Comparison of ENCODE assay signal across 8 mouse cellular contexts in the genomic region with DNA sequence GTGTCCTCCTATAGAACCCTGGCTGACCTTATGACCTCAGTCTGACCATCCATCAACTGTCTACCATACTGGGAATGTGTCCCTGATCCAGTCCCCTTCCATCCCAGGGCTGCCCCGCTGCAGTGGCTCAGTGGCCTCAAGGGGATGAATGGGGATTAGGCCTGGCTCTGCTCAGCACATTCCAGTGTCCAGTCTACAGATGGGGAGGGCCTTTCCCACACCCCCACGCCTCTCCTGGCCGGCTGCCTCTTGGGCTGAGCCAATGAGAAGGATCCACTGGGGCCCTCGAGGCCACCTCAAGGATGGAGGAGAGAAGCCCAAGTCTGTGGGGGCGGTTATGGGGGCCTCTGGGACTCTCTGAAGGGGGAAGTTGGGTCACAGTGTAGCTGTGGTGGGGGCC. TPM values are rescaled to one million over a fixed set of nuclear protein-coding genes. Genes with fewer than 3 reads are reported as not detected.
DNase-seq lines count a peak whose midpoint lies in the region; ATAC-seq and TF ChIP-seq lines count a peak whose summit lies in the region.

No protein-coding gene starts in this region.

- H3K4me3 ChIP-seq in heart, embryonic 13.5 days, result no peak overlapping the region
- H3K4me3 ChIP-seq in stomach, postnatal 0 days (ENCODE audit: low read depth, low read length), result no peak overlapping the region

- peaks cover 18% of the 10 kb centered on the region for H3K4me1 ChIP-seq in heart, embryonic 13.5 days
- H3K4me1 ChIP-seq in stomach, postnatal 0 days (replicated peaks; ENCODE audit: control insufficient read depth, insufficient read depth), result no peaks in the 10 kb centered on the region

- ATAC-seq in heart, embryonic 13.5 days (ENCODE audit: extremely low read depth, insufficient number of reproducible peaks, low FRiP score, low TSS enrichment), result no peak; the same call in 1 of the 2 replicates
- peak; percentile 71 for ATAC-seq in stomach, postnatal 0 days (ENCODE audit: low FRiP score, low TSS enrichment)

- H3K9me3 ChIP-seq in heart, embryonic 13.5 days, result no peaks in the 10 kb centered on the region
- no peaks in the 10 kb centered on the region for H3K9me3 ChIP-seq in stomach, postnatal 0 days (ENCODE audit: control insufficient read depth, low read length)

- no peak for TF ChIP-seq EP300 in stomach, postnatal 0 days (optimal IDR thresholded peaks at IDR 0.05)

- WGBS in heart, embryonic 13.5 days, result 44% methylated on average over 5 of the region's 5 CpGs
- 24% methylated on average over 5 of the region's 5 CpGs for WGBS in stomach, postnatal 0 days

- TF ChIP-seq CTCF in stomach, postnatal 0 days (IDR thresholded peaks at IDR 0.05; ENCODE audit: low read depth), result 0 out of 2 replicates have a peak, but pooled peaks have one; percentile 8

- H3K9ac ChIP-seq in heart, embryonic 13.5 days, result no peak overlapping the region
- no peak overlapping the region for H3K9ac ChIP-seq in stomach, postnatal 0 days (ENCODE audit: low read length)

- no peaks in the 10 kb centered on the region for H3K36me3 ChIP-seq in heart, embryonic 13.5 days
- H3K36me3 ChIP-seq in stomach, postnatal 0 days (ENCODE audit: control insufficient read depth, insufficient read depth, low read length), result no peaks in the 10 kb centered on the region

- peak overlapping the region; percentile 48 for H3K27ac ChIP-seq in heart, embryonic 13.5 days (replicated peaks)
- H3K27ac ChIP-seq in stomach, postnatal 0 days (replicated peaks), result no peak overlapping the region; the same call in 1 of the 2 replicates

- DNase-seq in frontal cortex, postnatal 14 days (ENCODE audit: low spot score in 2 of 2), result peak; percentile 35 to 47
- no peak for DNase-seq in frontal cortex, postnatal 25 days (ENCODE audit: low spot score in 2 of 2)
- DNase-seq in urinary bladder, postnatal 14 days (ENCODE audit: low spot score), result peak; percentile 68
- no peak for DNase-seq in urinary bladder, adult 18-20 months (ENCODE audit: low spot score in 2 of 2)
- DNase-seq in layer of hippocampus, postnatal 14 days (ENCODE audit: low spot score in 2 of 2), result peak; percentile 44 to 61
- peak; percentile 37 for DNase-seq in stomach, postnatal 0 days (ENCODE audit: low spot score)
- DNase-seq in natural killer cell, adult 2 months (ENCODE audit: low spot score in 2 of 2), result no peak

- H3K4me2 ChIP-seq in heart, embryonic 13.5 days, result no peak overlapping the region
- no peak overlapping the region for H3K4me2 ChIP-seq in stomach, postnatal 0 days (replicated peaks; ENCODE audit: low read depth)

- peaks cover 12% of the 10 kb centered on the region for H3K27me3 ChIP-seq in heart, embryonic 13.5 days (replicated peaks)
- H3K27me3 ChIP-seq in stomach, postnatal 0 days (ENCODE audit: control insufficient read depth, insufficient read depth, low read length), result no peaks in the 10 kb centered on the region

RNA-seq across cellular contexts. Expression of a gene that starts 0.6 kb away (rescaled TPM):
- not detected in 2 replicates for polyA plus RNA-seq in heart, embryonic 13.5 days (2015; fragmentation: Nextera tagmentation; extraction: Ambion mirVana)
- not detected for total RNA-seq in layer of hippocampus, postnatal 14 days (2021)
- 0.17 TPM in 2 replicates for polyA plus RNA-seq in stomach, postnatal 0 days (2015; fragmentation: Nextera tagmentation; extraction: Ambion mirVana)

RNA-seq across cellular contexts. Expression of a gene that starts 41.7 kb away (rescaled TPM):
- 3.3 and 3.5 TPM in 2 replicates for polyA plus RNA-seq in heart, embryonic 13.5 days (2015; fragmentation: Nextera tagmentation; extraction: Ambion mirVana)
- total RNA-seq in layer of hippocampus, postnatal 14 days (2021), result 10 to 100 TPM; 35.8 to 39.7 TPM
- 11.1 and 11.4 TPM in 2 replicates for polyA plus RNA-seq in stomach, postnatal 0 days (2015; fragmentation: Nextera tagmentation; extraction: Ambion mirVana)

Comparison
In these comparisons a context has a peak if more than half of its experiments do, and no peak if none do; other contexts are left out.
1. DNase-seq: peak in frontal cortex, postnatal 14 days (2 of 2), urinary bladder, postnatal 14 days (single experiment), layer of hippocampus, postnatal 14 days (2 of 2) and stomach, postnatal 0 days (single experiment); none in frontal cortex, postnatal 25 days (0 of 2), urinary bladder, adult 18-20 months (0 of 2) and natural killer cell, adult 2 months (0 of 2).